ENCODE assay signal across 23 mouse cellular contexts in genomic region chr11:61464071-61464470, GRCm38 (mm10). TPM values are rescaled to one million over a fixed set of nuclear protein-coding genes. Genes with fewer than 3 reads are reported as not detected.
DNase-seq lines count a peak whose midpoint lies in the region; ATAC-seq and TF ChIP-seq lines count a peak whose summit lies in the region.
"Had no signal": no experiment of that assay in that cellular context is flagged by ENCODE, and none has a peak within 500 bp of the region (broad histone marks: within the 10 kb centered on the region; RNA-seq: fewer than 3 reads in every experiment).

No protein-coding gene starts in this region.

- no peak for ATAC-seq in intestine, embryonic 15.5 days
- ATAC-seq in intestine, postnatal 0 days = no peak
- ATAC-seq in lung, embryonic 16.5 days (ENCODE audit: low read depth) = peak; percentile 48
- ATAC-seq in limb, embryonic 14.5 days (ENCODE audit: low FRiP score, low read depth) = no peak; the same call in 1 of the 2 replicates
- no peak for ATAC-seq in stomach, embryonic 16.5 days (ENCODE audit: insufficient read depth, low FRiP score)
- ATAC-seq in cerebellum, adult (ENCODE audit: insufficient number of reproducible peaks, low FRiP score, low TSS enrichment) = no peak
- ATAC-seq: CD4-positive, CD25-positive, alpha-beta regulatory T cell, adult 4 months; forebrain, embryonic 15.5 days had no signal

- no peaks in the 10 kb centered on the region for H3K36me3 ChIP-seq in intestine, embryonic 15.5 days
- no peaks in the 10 kb centered on the region for H3K36me3 ChIP-seq in intestine, postnatal 0 days (ENCODE audit: control insufficient read depth, insufficient read depth)
- H3K36me3 ChIP-seq in lung, embryonic 16.5 days (ENCODE audit: control insufficient read depth, insufficient read depth, low read length) = no peaks in the 10 kb centered on the region
- no peaks in the 10 kb centered on the region for H3K36me3 ChIP-seq in limb, embryonic 14.5 days (ENCODE audit: control insufficient read depth, insufficient read depth, low read length)
- H3K36me3 ChIP-seq in stomach, embryonic 16.5 days (ENCODE audit: control insufficient read depth, insufficient read depth, low read length) = no peaks in the 10 kb centered on the region
- H3K36me3 ChIP-seq: embryonic facial prominence, embryonic 12.5 days; forebrain, embryonic 15.5 days; G1E; heart, embryonic 13.5 days had no signal

- TF ChIP-seq CTCF in intestine, postnatal 0 days (IDR thresholded peaks at IDR 0.05; ENCODE audit: low read depth) = no peak

- H3K27me3 ChIP-seq in intestine, embryonic 15.5 days (replicated peaks) = no peaks in the 10 kb centered on the region
- no peaks in the 10 kb centered on the region for H3K27me3 ChIP-seq in intestine, postnatal 0 days (replicated peaks; ENCODE audit: control insufficient read depth, insufficient read depth, low read length)
- H3K27me3 ChIP-seq in lung, embryonic 16.5 days (ENCODE audit: control insufficient read depth, insufficient read depth, low read depth, low read length) = no peaks in the 10 kb centered on the region
- H3K27me3 ChIP-seq in limb, embryonic 14.5 days (ENCODE audit: control insufficient read depth, insufficient read depth, low read length) = no peaks in the 10 kb centered on the region
- H3K27me3 ChIP-seq in stomach, embryonic 16.5 days (ENCODE audit: control insufficient read depth, insufficient read depth, low read length) = no peaks in the 10 kb centered on the region
- H3K27me3 ChIP-seq: embryonic facial prominence, embryonic 12.5 days; forebrain, embryonic 15.5 days; heart, embryonic 13.5 days had no signal

- 61% methylated on average over 2 of the region's 2 CpGs for WGBS in intestine, embryonic 15.5 days
- 60% methylated on average over 2 of the region's 2 CpGs for WGBS in intestine, postnatal 0 days
- 38% methylated on average over 2 of the region's 2 CpGs for WGBS in lung, embryonic 16.5 days
- 53% methylated on average over 2 of the region's 2 CpGs for WGBS in limb, embryonic 14.5 days
- 55% methylated on average over 2 of the region's 2 CpGs for WGBS in stomach, embryonic 16.5 days

- no peaks in the 10 kb centered on the region for H3K9me3 ChIP-seq in intestine, embryonic 15.5 days
- H3K9me3 ChIP-seq in intestine, postnatal 0 days (ENCODE audit: control insufficient read depth) = no peaks in the 10 kb centered on the region
- peaks cover 4% of the 10 kb centered on the region; the same call in 1 of the 2 replicates for H3K9me3 ChIP-seq in lung, embryonic 16.5 days (ENCODE audit: control insufficient read depth, low read length)
- no peaks in the 10 kb centered on the region for H3K9me3 ChIP-seq in limb, embryonic 14.5 days (ENCODE audit: control insufficient read depth, low read length)
- H3K9me3 ChIP-seq in stomach, embryonic 16.5 days (replicated peaks; ENCODE audit: control insufficient read depth, low read length) = no peaks in the 10 kb centered on the region
- H3K9me3 ChIP-seq: embryonic facial prominence, embryonic 12.5 days; forebrain, embryonic 15.5 days; G1E had no signal

- no peak overlapping the region for H3K4me2 ChIP-seq in intestine, embryonic 15.5 days (replicated peaks)
- H3K4me2 ChIP-seq in intestine, postnatal 0 days (replicated peaks; ENCODE audit: low read depth) = no peak overlapping the region
- no peak overlapping the region for H3K4me2 ChIP-seq in lung, embryonic 16.5 days (ENCODE audit: low read depth, low read length)
- no peak overlapping the region for H3K4me2 ChIP-seq in limb, embryonic 14.5 days (replicated peaks; ENCODE audit: low read depth, low read length, severe bottlenecking)
- H3K4me2 ChIP-seq in stomach, embryonic 16.5 days (ENCODE audit: low read depth, low read length) = no peak overlapping the region
- H3K4me2 ChIP-seq: embryonic facial prominence, embryonic 12.5 days; forebrain, embryonic 15.5 days; heart, embryonic 13.5 days had no signal

- TF ChIP-seq POLR2A in limb, embryonic 14.5 days (IDR thresholded peaks at IDR 0.05; ENCODE audit: borderline replicate concordance, extremely low read depth, insufficient read depth, insufficient read length) = no peak

- peak overlapping the region; percentile 64; the same call in 1 of the 2 replicates for H3K27ac ChIP-seq in intestine, embryonic 15.5 days
- no peak overlapping the region for H3K27ac ChIP-seq in intestine, postnatal 0 days (ENCODE audit: low read depth, low read length)
- peak overlapping the region; percentile 78 for H3K27ac ChIP-seq in lung, embryonic 16.5 days (ENCODE audit: low read length)
- peak overlapping the region; percentile 63; the same call in 1 of the 2 replicates for H3K27ac ChIP-seq in limb, embryonic 14.5 days (replicated peaks; ENCODE audit: low read depth, low read length)
- H3K27ac ChIP-seq in stomach, embryonic 16.5 days (ENCODE audit: low read length) = peak overlapping the region; percentile 42
- H3K27ac ChIP-seq: embryonic facial prominence, embryonic 12.5 days; forebrain, embryonic 15.5 days; heart, embryonic 13.5 days had no signal

- H3K9ac ChIP-seq in intestine, embryonic 15.5 days = no peak overlapping the region
- no peak overlapping the region for H3K9ac ChIP-seq in intestine, postnatal 0 days (ENCODE audit: low read depth, low read length)
- no peak overlapping the region for H3K9ac ChIP-seq in lung, embryonic 16.5 days (ENCODE audit: low read length)
- H3K9ac ChIP-seq in limb, embryonic 14.5 days (ENCODE audit: low read depth, low read length, severe bottlenecking) = no peak overlapping the region
- no peak overlapping the region for H3K9ac ChIP-seq in stomach, embryonic 16.5 days (ENCODE audit: low read length)
- H3K9ac ChIP-seq: embryonic facial prominence, embryonic 12.5 days; forebrain, embryonic 15.5 days; heart, embryonic 13.5 days had no signal

- H3K4me3 ChIP-seq in intestine, embryonic 15.5 days (replicated peaks) = no peak overlapping the region
- no peak overlapping the region for H3K4me3 ChIP-seq in intestine, postnatal 0 days (ENCODE audit: low read depth, low read length)
- no peak overlapping the region for H3K4me3 ChIP-seq in lung, embryonic 16.5 days (ENCODE audit: low read length)
- H3K4me3 ChIP-seq in limb, embryonic 14.5 days (replicated peaks; ENCODE audit: low read length) = no peak overlapping the region
- no peak overlapping the region for H3K4me3 ChIP-seq in stomach, embryonic 16.5 days (replicated peaks; ENCODE audit: low read length)
- H3K4me3 ChIP-seq: embryonic facial prominence, embryonic 12.5 days; forebrain, embryonic 15.5 days; heart, embryonic 13.5 days had no signal

- H3K4me1 ChIP-seq in intestine, embryonic 15.5 days (replicated peaks) = 0 out of 2 replicates have a peak, but pooled peaks cover 2% of the 10 kb centered on the region
- no peaks in the 10 kb centered on the region for H3K4me1 ChIP-seq in intestine, postnatal 0 days (replicated peaks; ENCODE audit: control insufficient read depth, insufficient read depth, low read length)
- H3K4me1 ChIP-seq in lung, embryonic 16.5 days (replicated peaks; ENCODE audit: control insufficient read depth, insufficient read depth, low read length) = peaks cover 11% of the 10 kb centered on the region
- H3K4me1 ChIP-seq in limb, embryonic 14.5 days (ENCODE audit: control insufficient read depth, insufficient read depth, low read length) = peaks cover 8% of the 10 kb centered on the region; the same call in 1 of the 2 replicates
- peaks cover 11% of the 10 kb centered on the region for H3K4me1 ChIP-seq in stomach, embryonic 16.5 days (ENCODE audit: control insufficient read depth, insufficient read depth, low read length)
- H3K4me1 ChIP-seq: embryonic facial prominence, embryonic 12.5 days; heart, embryonic 13.5 days had no signal

- no peak for DNase-seq in lung, postnatal 14 days
- peak; percentile 22 for DNase-seq in limb, embryonic 14.5 days (ENCODE audit: low spot score)
- DNase-seq in urinary bladder, adult 18-20 months (ENCODE audit: low spot score in 2 of 2) = no peak
- DNase-seq: adrenal gland, adult 8-10 months; adrenal gland, postnatal 36 days; B cell, adult 2 months; cerebellum, adult 11 months; cerebellum, adult 9-10 months; cerebellum, postnatal 25 days; gastrocnemius, postnatal 36 days; heart, adult 11 months; heart, postnatal 4 days had no signal

RNA-seq across cellular contexts. Expression of gene Rnf112, which starts 10.1 kb away (rescaled TPM):
- polyA plus RNA-seq in intestine, embryonic 15.5 days (2015; fragmentation: Nextera tagmentation; extraction: Ambion mirVana) = 1.6 and 1.7 TPM in 2 replicates
- 0.56 and 0.69 TPM in 2 replicates for polyA plus RNA-seq in intestine, postnatal 0 days (2015; fragmentation: Nextera tagmentation; extraction: Ambion mirVana)
- 0.78 and 1.2 TPM in 2 replicates for polyA plus RNA-seq in lung, embryonic 16.5 days (2015; fragmentation: Nextera tagmentation; extraction: Ambion mirVana)
- 2.4 and 2.8 TPM in 2 replicates for polyA plus RNA-seq in limb, embryonic 14.5 days (2012; rRNA removed)
- 0.21 and 0.26 TPM in 2 replicates for polyA plus RNA-seq in limb, embryonic 14.5 days (2014; fragmentation: Nextera tagmentation; extraction: Ambion mirVana)
- 2.2 and 2.4 TPM in 2 replicates for polyA plus RNA-seq in stomach, embryonic 16.5 days (2015; fragmentation: Nextera tagmentation; extraction: Ambion mirVana)
- polyA plus RNA-seq: CD4-positive, CD25-positive, alpha-beta regulatory T cell, adult 4 months; G1E; heart, postnatal 0 days had no signal

RNA-seq across cellular contexts. Expression of gene Mfap4, which starts 21.2 kb away (rescaled TPM):
- 210 and 213 TPM in 2 replicates for polyA plus RNA-seq in intestine, embryonic 15.5 days (2015; fragmentation: Nextera tagmentation; extraction: Ambion mirVana)
- 78.2 and 97.0 TPM in 2 replicates for polyA plus RNA-seq in intestine, postnatal 0 days (2015; fragmentation: Nextera tagmentation; extraction: Ambion mirVana)
- polyA plus RNA-seq in lung, embryonic 16.5 days (2015; fragmentation: Nextera tagmentation; extraction: Ambion mirVana) = 1,630 and 1,660 TPM in 2 replicates
- 749 and 913 TPM in 2 replicates for polyA plus RNA-seq in limb, embryonic 14.5 days (2012; rRNA removed)
- polyA plus RNA-seq in limb, embryonic 14.5 days (2014; fragmentation: Nextera tagmentation; extraction: Ambion mirVana) = 474 and 516 TPM in 2 replicates
- polyA plus RNA-seq in stomach, embryonic 16.5 days (2015; fragmentation: Nextera tagmentation; extraction: Ambion mirVana) = 402 and 454 TPM in 2 replicates
- polyA plus RNA-seq: CD4-positive, CD25-positive, alpha-beta regulatory T cell, adult 4 months; G1E had no signal

RNA-seq across cellular contexts. Expression of gene Mapk7, which starts 30.1 kb away (rescaled TPM):
- polyA plus RNA-seq in intestine, embryonic 15.5 days (2015; fragmentation: Nextera tagmentation; extraction: Ambion mirVana) = 36.3 and 38.8 TPM in 2 replicates
- 14.5 and 16.2 TPM in 2 replicates for polyA plus RNA-seq in intestine, postnatal 0 days (2015; fragmentation: Nextera tagmentation; extraction: Ambion mirVana)
- 59.6 and 61.8 TPM in 2 replicates for polyA plus RNA-seq in lung, embryonic 16.5 days (2015; fragmentation: Nextera tagmentation; extraction: Ambion mirVana)
- polyA plus RNA-seq in limb, embryonic 14.5 days (2012; rRNA removed) = 98.7 and 133 TPM in 2 replicates
- 55.9 and 68.9 TPM in 2 replicates for polyA plus RNA-seq in limb, embryonic 14.5 days (2014; fragmentation: Nextera tagmentation; extraction: Ambion mirVana)
- polyA plus RNA-seq in stomach, embryonic 16.5 days (2015; fragmentation: Nextera tagmentation; extraction: Ambion mirVana) = 41.0 and 48.8 TPM in 2 replicates

RNA-seq across cellular contexts. Expression of gene B9d1, which starts 40.9 kb away (rescaled TPM):
- polyA plus RNA-seq in intestine, embryonic 15.5 days (2015; fragmentation: Nextera tagmentation; extraction: Ambion mirVana) = 20.9 and 24.3 TPM in 2 replicates
- 6.1 TPM in 2 replicates for polyA plus RNA-seq in intestine, postnatal 0 days (2015; fragmentation: Nextera tagmentation; extraction: Ambion mirVana)
- 47.3 and 47.9 TPM in 2 replicates for polyA plus RNA-seq in lung, embryonic 16.5 days (2015; fragmentation: Nextera tagmentation; extraction: Ambion mirVana)
- polyA plus RNA-seq in limb, embryonic 14.5 days (2012; rRNA removed) = 37.2 and 41.7 TPM in 2 replicates
- polyA plus RNA-seq in limb, embryonic 14.5 days (2014; fragmentation: Nextera tagmentation; extraction: Ambion mirVana) = 28.2 and 35.5 TPM in 2 replicates
- 21.9 and 24.3 TPM in 2 replicates for polyA plus RNA-seq in stomach, embryonic 16.5 days (2015; fragmentation: Nextera tagmentation; extraction: Ambion mirVana)
